Mouse (Mus musculus): Measurements from ENCODE around the gene Cd72. TPM values are rescaled to one million over a fixed set of nuclear protein-coding genes. Genes with fewer than 3 reads are reported as not detected.

Cd72 gene
- 19.2 and 28.2 TPM in 2 replicates for polyA plus RNA-seq (2012)

DNA sequence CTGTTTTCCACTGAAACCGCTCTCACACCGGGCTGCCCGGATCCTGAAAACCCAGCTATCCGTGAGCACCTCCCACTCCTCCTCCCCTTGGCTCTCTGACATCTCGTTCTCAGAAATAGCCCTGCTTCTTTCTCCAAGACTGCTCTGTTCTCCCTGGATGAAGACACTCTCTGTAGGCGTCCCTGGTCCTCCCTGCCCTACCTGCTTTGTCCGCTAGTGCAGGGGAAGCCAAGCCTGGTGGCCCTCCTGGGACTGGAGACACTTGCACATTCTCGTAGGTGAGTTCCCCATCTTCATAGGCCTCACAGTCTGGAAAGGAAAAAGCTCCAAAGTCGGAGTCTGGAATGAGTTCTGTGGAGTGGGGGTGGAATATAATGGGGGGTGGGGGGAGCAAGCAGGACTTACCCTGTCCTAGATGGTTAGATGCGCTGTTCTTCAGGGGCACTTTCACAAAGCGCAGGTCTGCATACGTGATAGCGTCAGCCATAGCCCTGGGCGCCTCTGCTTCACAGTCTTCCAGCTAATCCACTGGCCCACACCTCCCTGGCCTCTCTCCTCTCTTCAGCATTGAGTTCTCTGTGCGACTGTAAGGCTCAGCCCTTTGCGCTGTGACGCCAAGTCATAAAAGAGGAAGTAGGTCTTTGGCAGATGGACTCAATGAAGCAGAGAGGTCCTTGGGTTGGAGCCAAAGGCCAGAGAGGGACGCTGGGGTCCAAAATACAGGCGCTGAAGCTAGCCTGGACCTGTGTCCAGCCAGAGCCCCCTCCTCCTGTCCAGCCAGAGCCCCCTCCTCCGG, at the start of gene Cd72:
Cd72 (minus strand) TSS at position 588 of the 796 bp plus-strand sequence.

GRCm38 (mm10) chr4:43499407-43500333, 45.2 kb upstream of the Cd72 start, which contains the start of gene Arhgef39:
Gene Arhgef39 (minus strand): TSS chr4:43499695.

GRCm38 (mm10) chr4:43492821-43493185, 38.4 kb upstream of the Cd72 start, which contains the start of gene Ccdc107:
Gene Ccdc107 (plus strand): TSS chr4:43492900.

DNA sequence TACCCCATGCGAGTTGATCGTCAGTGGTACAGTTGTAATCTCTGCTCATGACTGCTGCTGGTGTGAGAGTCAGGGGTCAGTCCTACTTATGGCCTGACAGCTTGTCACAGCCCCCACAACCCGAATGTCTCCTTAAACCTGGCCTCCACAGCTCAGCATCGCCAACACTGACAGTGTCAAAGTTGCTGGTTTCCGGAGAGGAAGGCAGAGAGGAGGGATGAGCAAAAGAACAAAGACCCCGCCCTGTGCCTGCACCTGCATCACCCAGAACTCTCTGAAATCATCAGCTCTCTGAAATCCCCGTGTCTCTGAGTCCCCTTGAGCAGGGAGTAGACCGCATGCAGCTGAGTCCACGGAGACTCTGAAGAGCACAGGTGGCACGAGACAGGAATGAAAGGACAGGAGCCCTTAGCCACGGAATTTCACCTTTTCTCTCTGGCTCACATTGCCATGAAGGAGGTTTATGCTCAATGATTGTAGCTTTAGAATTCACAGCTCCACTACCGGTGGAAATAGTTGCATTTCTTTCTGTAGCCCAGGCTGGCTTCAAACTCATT, 29.2 kb upstream of the Cd72 start, which contains the start of gene Sit1:
Sit1 (minus strand) TSS at position 200 of the 557 bp plus-strand sequence.

GRCm38 (mm10) chr4:43441639-43442038, 12.8 kb downstream of the Cd72 start, which contains the start of gene Tesk1:
Gene Tesk1 (plus strand): TSS chr4:43441939.

DNA sequence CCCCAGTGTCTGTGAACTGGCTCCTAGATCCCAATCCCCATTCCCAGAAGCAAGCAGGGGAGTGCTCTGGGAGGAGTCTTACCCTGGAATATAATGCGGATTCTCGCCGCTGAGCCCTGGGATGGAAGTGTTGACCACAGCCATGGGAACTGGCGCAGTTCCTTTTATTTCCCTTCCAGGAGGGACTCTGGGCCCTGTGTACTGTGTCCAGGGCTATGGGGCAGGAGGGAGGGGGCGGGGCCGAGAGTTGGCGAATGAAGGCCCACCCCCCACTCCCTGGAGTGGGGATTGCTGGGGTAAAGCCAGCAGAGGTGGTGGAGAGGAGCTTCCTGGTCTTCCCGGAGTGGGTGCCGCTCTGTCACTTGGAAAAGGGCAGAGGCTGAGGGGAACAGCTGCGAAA, 25.5 kb downstream of the Cd72 start, which contains the start of gene Fam166b:
Fam166b (minus strand) TSS at position 189 of the 400 bp plus-strand sequence.

Other genes starting within 250 kb of the Cd72 start
- 0.01 and 0.09 TPM in 2 replicates for gene Atp8b5, start 187.5 kb downstream of the Cd72 start, polyA plus RNA-seq (2012)
- 6.3 and 7.3 TPM in 2 replicates for gene Rusc2, start 72.6 kb downstream of the Cd72 start, polyA plus RNA-seq (2012)
- gene Fam166b, start 25.5 kb downstream of the Cd72 start, polyA plus RNA-seq (2012): not detected in 2 replicates
- 62.0 and 67.6 TPM in 2 replicates for gene Tesk1, start 12.7 kb downstream of the Cd72 start, polyA plus RNA-seq (2012)
- 0.63 and 1.5 TPM in 2 replicates for gene Sit1, start 29.1 kb upstream of the Cd72 start, polyA plus RNA-seq (2012)
- 89.2 and 116 TPM in 2 replicates for gene Ccdc107, start 38.3 kb upstream of the Cd72 start, polyA plus RNA-seq (2012)
- 24.6 and 38.5 TPM in 2 replicates for gene Arhgef39, start 45.1 kb upstream of the Cd72 start, polyA plus RNA-seq (2012)
- 6.6 and 7.2 TPM in 2 replicates for gene Car9, start 52.3 kb upstream of the Cd72 start, polyA plus RNA-seq (2012)
- gene Tpm2, start 69.1 kb upstream of the Cd72 start, polyA plus RNA-seq (2012): 4.0 and 10.1 TPM in 2 replicates
- 2.3 and 3.2 TPM in 2 replicates for gene Creb3, start 107.7 kb upstream of the Cd72 start, polyA plus RNA-seq (2012)
- 173 and 201 TPM in 2 replicates for gene Tln1, start 108.1 kb upstream of the Cd72 start, polyA plus RNA-seq (2012)
- 59.2 and 71.3 TPM in 2 replicates for gene Rgp1, start 124.1 kb upstream of the Cd72 start, polyA plus RNA-seq (2012)
- 11.5 and 13.7 TPM in 2 replicates for gene Gba2, start 124.2 kb upstream of the Cd72 start, polyA plus RNA-seq (2012)
- not detected in 2 replicates for gene Msmp, start 129.9 kb upstream of the Cd72 start, polyA plus RNA-seq (2012)
- gene Npr2, start 177.3 kb upstream of the Cd72 start, polyA plus RNA-seq (2012): 2.0 and 2.3 TPM in 2 replicates
- gene Spag8, start 199.0 kb upstream of the Cd72 start, polyA plus RNA-seq (2012): 0.26 and 0.36 TPM in 2 replicates
- 44.6 and 61.0 TPM in 2 replicates for gene Hint2, start 201.8 kb upstream of the Cd72 start, polyA plus RNA-seq (2012)
- 4.2 and 6.7 TPM in 2 replicates for gene Tmem8b, start 214.3 kb upstream of the Cd72 start, polyA plus RNA-seq (2012)
- 0.07 and 0.22 TPM in 2 replicates for gene Fam221b, start 214.5 kb upstream of the Cd72 start, polyA plus RNA-seq (2012)
- not detected in 2 replicates for gene Olfr70, start 246.2 kb upstream of the Cd72 start, polyA plus RNA-seq (2012)